Mouse (Mus musculus) bone marrow, adult 2 months (tissue): ENCODE results near the gene Cblb. TPM values are rescaled to one million over a fixed set of nuclear protein-coding genes. Genes with fewer than 3 reads are reported as not detected.

ENCODE experiments used
- H3K27ac ChIP-seq: fragments of 200-500 bp; 2 replicates; pipeline ENCODE4 v1.5.1; 2012; ENCODE audit warnings: low read depth, mild to moderate bottlenecking, control low read depth, inconsistent platforms, low read length; ENCODE audit not compliant: control insufficient read depth, poor library complexity, insufficient read depth
- H3K4me1 ChIP-seq: fragments of 200-500 bp; 2 replicates; pipeline ENCODE4 v1.6.1; 2011; ENCODE audit warnings: low read length; ENCODE audit not compliant: control insufficient read depth, insufficient read depth
- H3K4me3 ChIP-seq: fragments of 200-500 bp; replicated peaks from 2 replicates; pipeline ENCODE3; 2011; ENCODE audit warnings: mild to moderate bottlenecking, low read depth, low read length, control low read depth; ENCODE audit not compliant: control insufficient read depth
- CTCF ChIP-seq: fragments of 200-500 bp; IDR thresholded peaks from 2 replicates; pipeline ENCODE4 v1.5.1; 2011; ENCODE audit warnings: low read length, control low read depth; ENCODE audit not compliant: control insufficient read depth, insufficient read depth
- POLR2A ChIP-seq: fragments of 200-500 bp; IDR thresholded peaks from 2 replicates; pipeline ENCODE4 v1.6.1; 2011; ENCODE audit warnings: low read depth, mild to moderate bottlenecking, control low read depth, low read length, borderline replicate concordance; ENCODE audit not compliant: control insufficient read depth
- WGBS: fragments of 180-500 bp; shearing (Covaris S2); methylation state at CpG from one replicate; pipeline ENCODE4 v1.1.7; 2018; 5-methylcytosine and 5-hydroxymethylcytosine counted together
- polyA plus RNA-seq: library from polyadenylated mRNA; stranded (reverse); fragments of >200 nt; gene quantifications from 2 replicates; pipeline ENCODE4 v1.2.4, GENCODE M21; 2011; ENCODE audit warnings: low replicate concordance; ENCODE audit not compliant: missing spikeins, insufficient read depth, insufficient read length

The Cblb gene
- polyA plus RNA-seq, 1 experiment = 6.5 TPM

DNA sequence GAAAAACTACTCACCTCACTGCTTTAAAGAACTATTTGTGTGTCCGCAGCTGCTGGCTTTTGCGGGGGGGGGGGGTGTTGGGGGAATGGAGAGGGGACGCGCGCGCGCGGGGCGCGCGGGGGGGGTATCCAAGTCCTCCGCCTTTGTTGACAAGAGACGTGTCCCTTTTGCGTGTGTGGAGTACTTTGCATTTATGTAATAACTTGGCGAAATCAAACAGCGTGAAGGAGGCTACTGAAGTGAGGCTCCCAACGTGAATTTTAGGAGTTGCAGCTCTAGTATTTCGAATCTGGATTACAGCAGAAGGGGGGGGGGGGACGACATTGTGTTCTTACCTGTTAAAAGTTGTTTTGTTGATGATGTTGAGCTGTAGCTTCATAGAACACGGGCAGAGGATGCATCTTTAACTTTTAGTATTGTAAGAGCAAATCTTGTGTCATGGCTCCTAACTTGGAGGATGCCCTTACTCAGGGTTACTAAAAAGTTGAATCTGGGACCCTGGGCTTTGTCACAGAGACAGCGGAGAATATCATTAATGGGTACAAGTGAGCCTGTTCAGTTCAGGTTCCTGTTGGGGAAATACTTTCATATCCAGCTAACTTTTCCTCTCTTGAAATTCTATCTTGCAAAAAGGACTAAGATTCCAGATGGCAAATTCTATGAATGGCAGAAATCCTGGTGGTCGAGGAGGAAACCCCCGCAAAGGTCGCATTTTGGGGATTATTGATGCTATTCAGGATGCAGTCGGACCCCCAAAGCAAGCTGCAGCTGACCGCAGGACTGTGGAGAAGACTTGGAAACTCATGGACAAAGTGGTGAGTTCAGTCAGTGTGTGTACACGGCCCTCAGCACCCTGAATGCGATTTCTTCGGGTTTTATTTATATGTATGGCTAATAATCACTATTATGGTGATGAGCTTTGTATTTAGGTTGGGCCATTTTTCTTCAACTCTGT lies 1.6 kb downstream of the Cblb start:
- peaks cover 1% of the 10 kb centered on the region; the same call in 1 of the 2 replicates for H3K4me1 ChIP-seq
- WGBS = 26% methylated on average over 29 of the region's 29 CpGs
- peak overlapping the region; percentile 90 for H3K4me3 ChIP-seq
- no peak overlapping the region; the same call in 1 of the 2 replicates for H3K27ac ChIP-seq
- TF ChIP-seq POLR2A (no peak), CTCF (no peak)

DNA sequence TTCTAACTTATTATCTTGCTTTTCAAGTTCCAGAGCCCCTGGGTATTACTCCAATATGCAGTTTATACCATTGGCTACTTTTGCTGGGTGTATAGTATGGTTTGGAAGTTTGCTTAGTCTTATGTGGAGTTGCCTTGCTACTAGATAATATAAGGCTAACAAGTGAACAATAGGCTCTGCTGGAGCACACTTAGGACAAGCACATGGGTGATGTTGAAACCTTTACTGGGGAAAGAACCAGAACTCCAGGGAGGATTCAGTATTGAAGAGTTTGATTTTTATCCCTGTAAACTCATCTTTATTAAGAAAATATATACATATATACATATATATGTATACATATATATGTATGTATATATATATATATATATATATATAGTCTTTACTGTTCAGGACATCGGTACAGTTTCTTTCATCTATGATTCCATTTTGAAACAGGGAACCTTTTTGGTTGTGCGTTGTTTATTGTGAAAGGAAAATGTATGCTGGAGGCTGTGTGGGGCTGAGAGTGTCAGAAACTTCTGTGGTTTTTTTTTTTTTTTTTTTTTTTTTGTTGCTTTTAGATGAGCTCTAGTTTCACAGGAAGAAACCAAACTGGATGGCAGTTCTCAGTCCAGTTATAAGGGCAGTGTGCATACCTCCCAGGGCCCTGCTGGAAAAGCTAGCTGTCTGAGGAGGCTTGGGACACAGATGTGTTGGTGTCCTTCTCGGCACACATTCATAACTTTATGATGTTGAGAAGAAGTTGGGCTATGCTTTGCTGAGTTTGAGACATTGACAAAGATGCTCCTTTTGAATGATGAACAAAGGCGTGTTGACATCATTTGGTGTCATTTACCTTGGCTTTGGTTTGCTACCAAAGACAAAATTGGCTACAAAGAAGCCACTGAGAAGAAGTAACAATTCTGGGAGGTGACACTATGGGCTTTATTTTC lies 2.6 kb downstream of the Cblb start:
- 70% methylated on average over 4 of the region's 4 CpGs for WGBS
- Histone ChIP-seq H3K4me1 (peaks cover 1% of the 10 kb centered on the region; the same call in 1 of the 2 replicates), H3K4me3 (no peak overlapping the region), H3K27ac (no peak overlapping the region)
- TF ChIP-seq CTCF = no peak
- TF ChIP-seq POLR2A = no peak

DNA sequence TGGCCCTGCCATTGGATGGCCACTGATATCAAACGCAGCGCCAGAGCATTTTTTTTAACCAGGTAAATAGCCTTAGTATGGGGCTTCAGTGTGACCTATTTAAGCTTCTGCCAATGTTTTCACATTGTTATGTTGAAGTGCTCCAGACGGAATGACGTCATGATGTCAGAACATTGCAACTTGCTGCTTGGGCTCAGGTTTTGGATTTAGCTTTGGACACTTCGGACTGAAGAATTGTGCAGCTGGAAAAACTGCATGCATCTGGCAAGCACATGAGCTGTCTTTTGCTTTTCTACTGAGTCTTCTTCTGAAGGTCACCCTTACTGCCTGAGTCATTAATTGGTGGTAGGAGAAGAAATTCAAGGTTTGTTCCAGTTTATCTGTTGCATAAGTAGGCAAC lies 3.3 kb downstream of the Cblb start:
- H3K27ac ChIP-seq = no peak overlapping the region
- H3K4me3 ChIP-seq = no peak overlapping the region
- peaks cover 1% of the 10 kb centered on the region; the same call in 1 of the 2 replicates for H3K4me1 ChIP-seq
- TF ChIP-seq POLR2A (no peak), CTCF (no peak)
- 90% methylated on average over 5 of the region's 5 CpGs for WGBS

DNA sequence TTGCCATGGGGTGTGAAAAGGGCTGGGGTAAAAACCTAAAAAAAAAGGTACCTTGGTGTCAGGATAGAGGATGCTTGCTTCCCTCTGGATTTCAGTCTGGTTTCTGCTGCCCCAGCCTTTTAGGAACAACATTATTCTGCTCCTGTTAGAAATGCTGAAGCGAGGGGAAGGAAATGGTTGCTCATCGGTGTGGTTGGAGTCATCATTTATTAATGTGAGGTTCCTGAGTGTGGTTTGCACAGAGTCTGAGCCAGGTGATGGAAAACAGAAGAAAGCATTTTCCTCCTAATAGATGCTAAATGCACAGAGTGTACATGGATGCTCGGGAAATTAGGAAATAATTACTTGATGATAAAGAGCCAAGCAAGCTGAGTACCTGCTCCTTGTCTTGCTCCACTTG lies 5.3 kb downstream of the Cblb start:
- TF ChIP-seq POLR2A = no peak
- no peak for TF ChIP-seq CTCF
- H3K4me3 ChIP-seq = no peak overlapping the region
- 26% methylated on average over 3 of the region's 3 CpGs for WGBS
- peaks cover 1% of the 10 kb centered on the region; the same call in 1 of the 2 replicates for H3K4me1 ChIP-seq
- no peak overlapping the region for H3K27ac ChIP-seq

DNA sequence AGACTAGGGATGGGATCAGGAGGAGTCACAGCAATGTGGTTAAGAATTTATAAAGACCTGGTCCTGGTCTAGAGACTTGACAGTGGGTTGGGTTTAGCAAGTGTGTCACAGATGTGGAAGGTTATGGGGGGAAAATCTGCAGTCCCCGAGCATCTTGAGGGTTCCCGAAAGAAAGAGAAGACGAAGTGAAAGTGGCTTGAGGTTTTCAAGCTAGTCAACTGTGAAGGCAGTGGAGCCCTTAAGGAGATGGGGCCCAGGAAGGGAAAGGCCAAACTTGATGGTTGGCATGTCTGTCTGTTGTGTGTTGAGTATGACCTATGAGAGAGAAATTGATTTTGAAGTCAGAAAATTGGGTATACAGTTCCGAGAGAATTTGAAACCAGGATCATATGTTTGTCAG lies 7.3 kb downstream of the Cblb start:
- WGBS = 72% methylated on average over 4 of the region's 4 CpGs
- Histone ChIP-seq H3K4me3 (no peak overlapping the region), H3K27ac (no peak overlapping the region), H3K4me1 (peaks cover 1% of the 10 kb centered on the region; the same call in 1 of the 2 replicates)
- TF ChIP-seq CTCF (no peak), POLR2A (no peak)

DNA sequence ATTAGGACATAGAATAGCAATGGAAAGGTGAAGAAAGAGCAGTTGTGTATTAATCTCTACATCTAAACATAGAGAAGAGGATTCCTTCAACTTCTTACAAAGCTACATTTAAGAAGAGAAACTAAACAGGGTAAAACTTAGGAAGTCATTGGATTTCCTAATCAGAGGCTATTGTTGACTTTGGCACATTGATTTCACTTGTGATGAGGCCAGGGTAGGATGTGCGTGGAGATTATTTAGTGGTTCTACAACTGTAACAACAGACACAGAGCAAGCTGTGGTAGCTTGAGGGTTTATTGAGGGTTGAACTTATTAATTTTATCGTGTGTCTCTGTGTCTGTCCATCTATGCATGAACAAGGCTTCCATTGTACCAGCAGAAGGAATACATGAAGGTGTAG lies 7.8 kb downstream of the Cblb start:
- no peak for TF ChIP-seq POLR2A
- no peak for TF ChIP-seq CTCF
- 72% methylated on average over 2 of the region's 2 CpGs for WGBS
- no peak overlapping the region for H3K4me3 ChIP-seq
- H3K4me1 ChIP-seq = peaks cover 1% of the 10 kb centered on the region; the same call in 1 of the 2 replicates
- no peak overlapping the region for H3K27ac ChIP-seq

DNA sequence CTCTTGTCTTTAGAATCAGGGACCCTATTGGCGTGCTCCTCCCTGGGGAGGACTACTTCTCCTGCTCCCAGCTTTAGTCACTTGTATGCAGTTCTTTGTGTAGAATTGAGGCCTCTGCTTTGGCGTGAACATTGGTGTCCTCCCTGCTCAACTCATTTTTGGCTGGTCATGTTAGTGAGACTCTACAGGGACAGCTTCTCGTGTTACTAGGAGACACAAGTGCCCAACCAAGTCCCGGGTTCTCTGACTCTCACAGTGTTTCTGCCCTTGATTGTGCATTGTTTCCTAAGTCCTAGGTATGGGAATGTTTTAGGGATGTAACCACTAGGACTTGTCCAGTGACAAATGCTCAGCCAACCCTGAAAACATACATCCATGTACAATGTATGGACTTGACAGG lies 9.9 kb downstream of the Cblb start:
- peaks cover 1% of the 10 kb centered on the region; the same call in 1 of the 2 replicates for H3K4me1 ChIP-seq
- H3K4me3 ChIP-seq = no peak overlapping the region
- TF ChIP-seq POLR2A = no peak
- TF ChIP-seq CTCF = no peak
- 83% methylated on average over 4 of the region's 4 CpGs for whole genome bisulfite sequencing
- no peak overlapping the region for H3K27ac ChIP-seq
